Mouse (Mus musculus) stomach, postnatal 0 days (tissue): ENCODE data around the gene Alox5ap. TPM values are rescaled to one million over a fixed set of nuclear protein-coding genes. Genes with fewer than 3 reads are reported as not detected.

Source experiments
- ATAC-seq: fragments of 200-750 bp; cut with Nextera tagmentation; 2 replicates; pipeline ENCODE4 v1.8.0; 2017; ENCODE audit not compliant: low FRiP score, low TSS enrichment
- DNase-seq: peaks from one replicate; pipeline ENCODE4 v3.0.0-alpha.2; 2016; ENCODE audit warnings: low spot score
- H3K27ac ChIP-seq: fragments of 300-500 bp; sonication (generic); replicated peaks from 2 replicates; pipeline ENCODE4 v1.5.1; 2014; ENCODE audit warnings: mild to moderate bottlenecking, control low read depth
- H3K27me3 ChIP-seq: fragments of 300-500 bp; sonication (generic); 2 replicates; pipeline ENCODE4 v1.6.1; 2014; ENCODE audit warnings: low read length; ENCODE audit not compliant: control insufficient read depth, insufficient read depth
- H3K36me3 ChIP-seq: fragments of 300-500 bp; sonication (generic); 2 replicates; pipeline ENCODE4 v1.6.1; 2014; ENCODE audit warnings: low read length, mixed read lengths; ENCODE audit not compliant: control insufficient read depth, insufficient read depth
- H3K4me1 ChIP-seq: fragments of 300-500 bp; sonication (generic); replicated peaks from 2 replicates; pipeline ENCODE4 v1.6.1; 2014; ENCODE audit warnings: antibody characterized with exemption; ENCODE audit not compliant: control insufficient read depth, insufficient read depth
- H3K4me2 ChIP-seq: fragments of 300-500 bp; sonication (generic); replicated peaks from 2 replicates; pipeline ENCODE4 v1.6.1; 2014; ENCODE audit warnings: low read depth, mild to moderate bottlenecking, control low read depth, moderate library complexity
- H3K4me3 ChIP-seq: fragments of 300-500 bp; sonication (generic); 2 replicates; pipeline ENCODE4 v1.5.1; 2014; ENCODE audit warnings: low read depth, low read length, control low read depth
- H3K9ac ChIP-seq: fragments of 300-500 bp; sonication (generic); 2 replicates; pipeline ENCODE4 v1.6.1; 2014; ENCODE audit warnings: mild to moderate bottlenecking, low read length, control low read depth, mixed read lengths
- H3K9me3 ChIP-seq: fragments of 300-500 bp; sonication (generic); 2 replicates; pipeline ENCODE4 v1.6.1; 2016; ENCODE audit warnings: low read length; ENCODE audit not compliant: control insufficient read depth
- CTCF ChIP-seq: IDR thresholded peaks from 2 replicates; pipeline ENCODE4 v1.5.1; 2016; ENCODE audit warnings: antibody characterized with exemption, low read depth, mild to moderate bottlenecking, moderate library complexity
- EP300 ChIP-seq: optimal IDR thresholded peaks from 2 replicates; pipeline ENCODE3; 2016; ENCODE audit warnings: antibody characterized with exemption
- WGBS: fragments of 180-500 bp; shearing (Covaris S2); extraction: QIAGEN DNeasy Blood & Tissue Kit; methylation state at CpG from one replicate; pipeline ENCODE4 v1.1.7; 2014; 5-methylcytosine and 5-hydroxymethylcytosine counted together
- microRNA-seq: library from miRNA; unstranded; fragments of <30 nt; microRNA quantifications from one replicate; pipeline ENCODE4, GENCODE M21; 2016
- polyA plus RNA-seq: library from polyadenylated mRNA; unstranded; fragments of >200 nt; fragmentation: Nextera tagmentation; extraction: Ambion mirVana; gene quantifications from 2 replicates; pipeline ENCODE4 v1.2.1, GENCODE M21; 2015

The Alox5ap gene
- polyA plus RNA-seq, 1 experiment from 2014 or later, result 9.3 TPM

DNA sequence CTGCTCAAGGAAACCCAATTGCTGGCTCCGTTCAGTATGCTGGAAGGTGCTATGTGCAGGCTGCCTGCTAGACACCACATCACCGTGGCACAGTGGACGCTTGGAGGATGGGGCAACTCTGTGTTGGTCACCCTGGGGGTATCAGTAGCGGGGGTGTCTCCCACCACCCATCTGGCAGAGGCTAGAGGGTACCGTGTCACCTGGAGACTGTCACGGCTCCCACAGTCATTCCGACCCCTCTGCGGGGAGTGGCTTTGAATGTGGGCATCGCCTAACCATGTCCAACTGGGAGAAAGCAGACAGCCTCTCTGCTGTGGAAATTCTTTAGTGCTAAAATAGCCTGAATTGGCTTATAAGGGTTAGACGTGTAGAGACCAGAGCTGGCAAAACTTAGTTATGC is 72.6 kb downstream of the Alox5ap start:
- Histone ChIP-seq H3K4me2 (no peak overlapping the region), H3K27ac (no peak overlapping the region), H3K36me3 (no peaks in the 10 kb centered on the region), H3K4me3 (no peak overlapping the region), H3K27me3 (no peaks in the 10 kb centered on the region), H3K9ac (no peak overlapping the region), H3K9me3 (no peaks in the 10 kb centered on the region), H3K4me1 (no peaks in the 10 kb centered on the region)
- DNase-seq (no peak), ATAC-seq (no peak)
- no peak for TF ChIP-seq EP300
- no peak for TF ChIP-seq CTCF
- 91% methylated on average over 10 of the region's 10 CpGs for WGBS

Small RNA genes lying within 50 kb of the gene (microRNA-seq; reads per million reads assigned to microRNA genes)
- not detected for gene Gm24105

Other genes with a start within 250 kb of the Alox5ap start
- 14.8 and 15.5 TPM in 2 replicates for gene Uspl1, start 80.4 kb upstream of the Alox5ap start, polyA plus RNA-seq
- 653 and 712 TPM in 2 replicates for gene Hmgb1, start 80.3 kb upstream of the Alox5ap start, polyA plus RNA-seq
- gene Medag, start 147.0 kb downstream of the Alox5ap start, polyA plus RNA-seq, result 3.4 and 4.1 TPM in 2 replicates
- gene Tex26, start 174.9 kb downstream of the Alox5ap start, polyA plus RNA-seq, result 0.27 and 0.61 TPM in 2 replicates